Mouse (Mus musculus) kidney, embryonic 14.5 days (tissue): ENCODE results near the gene Ghr. TPM values are rescaled to one million over a fixed set of nuclear protein-coding genes. Genes with fewer than 3 reads are reported as not detected.

Source experiments
- ATAC-seq: fragments of 200-750 bp; cut with Nextera tagmentation; 2 replicates; pipeline ENCODE4 v1.8.0; 2017; ENCODE audit warnings: moderate number of reproducible peaks, mild to moderate bottlenecking, moderate TSS enrichment, moderate library complexity; ENCODE audit not compliant: low FRiP score, low TSS enrichment
- H3K27ac ChIP-seq: fragments of 300-500 bp; sonication (generic); 2 replicates; pipeline ENCODE4 v1.5.1; 2014; ENCODE audit warnings: low read depth, mild to moderate bottlenecking, low read length, moderate library complexity, mixed read lengths
- H3K27me3 ChIP-seq: fragments of 300-500 bp; sonication (generic); 2 replicates; pipeline ENCODE4 v1.6.1; 2014; ENCODE audit warnings: mild to moderate bottlenecking, low read length; ENCODE audit not compliant: control insufficient read depth, insufficient read depth
- H3K36me3 ChIP-seq: fragments of 300-500 bp; sonication (generic); 2 replicates; pipeline ENCODE4 v1.6.1; 2014; ENCODE audit warnings: low read length, mixed read lengths; ENCODE audit not compliant: control insufficient read depth, insufficient read depth
- H3K4me1 ChIP-seq: fragments of 300-500 bp; sonication (generic); 2 replicates; pipeline ENCODE4 v1.6.1; 2014; ENCODE audit warnings: low read length, mixed read lengths; ENCODE audit not compliant: control insufficient read depth, insufficient read depth
- H3K4me2 ChIP-seq: fragments of 300-500 bp; sonication (generic); replicated peaks from 2 replicates; pipeline ENCODE4 v1.6.1; 2014; ENCODE audit warnings: low read depth, mild to moderate bottlenecking, low read length
- H3K4me3 ChIP-seq: fragments of 300-500 bp; sonication (generic); 2 replicates; pipeline ENCODE4 v1.5.1; 2014; ENCODE audit warnings: mild to moderate bottlenecking, low read length
- H3K9ac ChIP-seq: fragments of 300-500 bp; sonication (generic); 2 replicates; pipeline ENCODE4 v1.6.1; 2014; ENCODE audit warnings: low read depth, mild to moderate bottlenecking, low read length, moderate library complexity
- H3K9me3 ChIP-seq: fragments of 300-500 bp; sonication (generic); 2 replicates; pipeline ENCODE4 v1.6.1; 2016; ENCODE audit warnings: low read length; ENCODE audit not compliant: control insufficient read depth
- WGBS: fragments of 180-500 bp; shearing (Covaris S2); extraction: QIAGEN DNeasy Blood & Tissue Kit; methylation state at CpG from one replicate; pipeline ENCODE4 v1.1.7; 2014; 5-methylcytosine and 5-hydroxymethylcytosine counted together
- polyA plus RNA-seq: library from polyadenylated mRNA; unstranded; fragments of >200 nt; fragmentation: Nextera tagmentation; extraction: Ambion mirVana; gene quantifications from 2 replicates; pipeline ENCODE4 v1.2.1, GENCODE M21; 2014

The Ghr gene
- polyA plus RNA-seq, 1 experiment from 2014 or later: 81.9 TPM

GRCm38 (mm10) chr15:3319929-3320328, 263.4 kb downstream of the Ghr start:
- Histone ChIP-seq H3K36me3 (peaks cover 9% of the 10 kb centered on the region), H3K4me1 (no peaks in the 10 kb centered on the region), H3K4me2 (no peak overlapping the region), H3K4me3 (no peak overlapping the region), H3K9ac (no peak overlapping the region), H3K27me3 (no peaks in the 10 kb centered on the region), H3K27ac (no peak overlapping the region), H3K9me3 (no peaks in the 10 kb centered on the region)
- WGBS: 85% methylated on average over 9 of the region's 9 CpGs
- ATAC-seq: no peak

- peaks cover 9% of the 10 kb centered on the region for H3K36me3 ChIP-seq
- no peaks in the 10 kb centered on the region for H3K4me1 ChIP-seq
- 73% methylated on average over 2 of the region's 2 CpGs for WGBS
- no peaks in the 10 kb centered on the region for H3K27me3 ChIP-seq
- no peak for ATAC-seq
- H3K9ac ChIP-seq: no peak overlapping the region
- H3K4me2 ChIP-seq: no peak overlapping the region
- no peak overlapping the region for H3K27ac ChIP-seq
- H3K9me3 ChIP-seq: no peaks in the 10 kb centered on the region
- H3K4me3 ChIP-seq: no peak overlapping the region
Observed at GRCm38 (mm10) chr15:3316617-3317016, 266.7 kb downstream of the Ghr start.

GRCm38 (mm10) chr15:3312937-3313336, 270.4 kb downstream of the Ghr start:
- Histone ChIP-seq H3K9ac (no peak overlapping the region), H3K4me1 (no peaks in the 10 kb centered on the region), H3K9me3 (no peaks in the 10 kb centered on the region), H3K27ac (no peak overlapping the region), H3K4me3 (no peak overlapping the region), H3K4me2 (no peak overlapping the region), H3K27me3 (no peaks in the 10 kb centered on the region), H3K36me3 (no peaks in the 10 kb centered on the region)
- ATAC-seq: no peak

- no peak overlapping the region for H3K4me3 ChIP-seq
- no peaks in the 10 kb centered on the region for H3K36me3 ChIP-seq
- H3K27me3 ChIP-seq: no peaks in the 10 kb centered on the region
- no peaks in the 10 kb centered on the region for H3K9me3 ChIP-seq
- ATAC-seq: no peak
- 89% methylated on average over 3 of the region's 3 CpGs for WGBS
- no peak overlapping the region for H3K9ac ChIP-seq
- no peak overlapping the region for H3K27ac ChIP-seq
- H3K4me1 ChIP-seq: no peaks in the 10 kb centered on the region
- H3K4me2 ChIP-seq: no peak overlapping the region
Observed at GRCm38 (mm10) chr15:3309856-3310255, 273.4 kb downstream of the Ghr start.

GRCm38 (mm10) chr15:3303426-3303825, 279.9 kb downstream of the Ghr start, which contains the start of gene Ccdc152:
TSS of gene Ccdc152 (minus strand) at chr15:3303526.
- Histone ChIP-seq H3K36me3 (no peaks in the 10 kb centered on the region), H3K9ac (no peak within 1 kb of the TSS), H3K27ac (no peak within 1 kb of the TSS), H3K27me3 (no peaks in the 10 kb centered on the region), H3K4me1 (no peaks in the 10 kb centered on the region), H3K4me2 (no peak within 1 kb of the TSS), H3K9me3 (no peaks in the 10 kb centered on the region), H3K4me3 (no peak within 1 kb of the TSS)
- whole genome bisulfite sequencing: 89% methylated on average over 12 of the region's 12 CpGs
- ATAC-seq: no peak

- Histone ChIP-seq H3K27me3 (no peaks in the 10 kb centered on the region), H3K4me2 (no peak overlapping the region), H3K9me3 (no peaks in the 10 kb centered on the region), H3K4me3 (no peak overlapping the region), H3K4me1 (no peaks in the 10 kb centered on the region), H3K27ac (no peak overlapping the region), H3K36me3 (no peaks in the 10 kb centered on the region), H3K9ac (no peak overlapping the region)
- ATAC-seq: no peak
- 69% methylated on average over 4 of the region's 4 CpGs for WGBS
Observed at GRCm38 (mm10) chr15:3300361-3301100, 282.8 kb downstream of the Ghr start.

- H3K4me3 ChIP-seq: no peak overlapping the region
- no peaks in the 10 kb centered on the region for H3K36me3 ChIP-seq
- ATAC-seq: no peak
- no peak overlapping the region for H3K27ac ChIP-seq
- no peak overlapping the region for H3K4me2 ChIP-seq
- 81% methylated on average over 8 of the region's 8 CpGs for WGBS
- H3K9me3 ChIP-seq: no peaks in the 10 kb centered on the region
- no peaks in the 10 kb centered on the region for H3K27me3 ChIP-seq
- H3K4me1 ChIP-seq: no peaks in the 10 kb centered on the region
- no peak overlapping the region for H3K9ac ChIP-seq
Observed at GRCm38 (mm10) chr15:3297615-3298014, 285.7 kb downstream of the Ghr start.

GRCm38 (mm10) chr15:3295986-3296385, 287.3 kb downstream of the Ghr start:
- no peak for ATAC-seq
- no peaks in the 10 kb centered on the region for H3K27me3 ChIP-seq
- H3K9me3 ChIP-seq: no peaks in the 10 kb centered on the region
- H3K4me1 ChIP-seq: no peaks in the 10 kb centered on the region
- H3K9ac ChIP-seq: no peak overlapping the region
- H3K4me2 ChIP-seq: no peak overlapping the region
- no peak overlapping the region for H3K4me3 ChIP-seq
- no peaks in the 10 kb centered on the region for H3K36me3 ChIP-seq
- WGBS: 74% methylated on average over 1 of the region's 1 CpGs
- no peak overlapping the region for H3K27ac ChIP-seq

- Histone ChIP-seq H3K4me2 (no peak overlapping the region), H3K9me3 (no peaks in the 10 kb centered on the region), H3K4me1 (no peaks in the 10 kb centered on the region), H3K27ac (no peak overlapping the region), H3K27me3 (no peaks in the 10 kb centered on the region), H3K4me3 (no peak overlapping the region), H3K9ac (no peak overlapping the region), H3K36me3 (no peaks in the 10 kb centered on the region)
- 61% methylated on average over 1 of the region's 1 CpGs for WGBS
- no peak for ATAC-seq
Observed at GRCm38 (mm10) chr15:3293477-3293876, 289.8 kb downstream of the Ghr start.
